Mouse (Mus musculus): ENCODE data around the gene Thbs2. TPM values are rescaled to one million over a fixed set of nuclear protein-coding genes. Genes with fewer than 3 reads are reported as not detected.
"Not testable (repeated sequence)": the region's sequence is repeated elsewhere in the genome, so short reads cannot be mapped to it uniquely, and the experiment has no call there.

Thbs2 gene
- total and polyA plus RNA-seq, 2 experiments = 0.92 to 2.1 TPM

DNA sequence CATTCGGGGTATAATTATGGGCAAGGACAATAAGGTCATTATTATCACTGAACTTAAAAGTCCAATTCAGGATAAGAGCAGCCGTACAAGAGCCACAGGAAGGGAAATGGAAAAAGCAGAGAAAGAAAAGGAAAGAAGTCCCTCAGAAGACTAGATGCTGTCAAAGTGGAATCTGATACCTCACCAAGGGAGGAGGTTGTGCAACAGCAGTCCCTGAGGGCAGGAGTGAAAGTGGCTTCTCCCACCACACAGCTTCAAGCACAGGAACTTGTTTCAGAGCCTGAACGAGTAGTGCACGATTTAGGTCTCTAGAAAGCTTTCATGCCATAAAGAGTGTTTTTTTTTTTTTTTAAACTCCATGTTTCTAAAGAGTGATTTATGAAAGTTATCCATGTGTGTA, 65.1 kb downstream of the Thbs2 start:
- Histone ChIP-seq H3K36me3 (ENCODE audit: control insufficient read depth, insufficient read depth, low read length) (no peaks in the 10 kb centered on the region), H3K27me3 (ENCODE audit: control insufficient read depth, insufficient read depth, low read length) (no peaks in the 10 kb centered on the region), H3K27ac (replicated peaks; ENCODE audit: insufficient read depth, low read depth, low read length) (no peak overlapping the region), H3K4me3 (ENCODE audit: insufficient read depth, low read depth, low read length) (no peak overlapping the region), H3K9ac (ENCODE audit: low read depth, low read length) (no peak overlapping the region), H3K79me2 (ENCODE audit: control insufficient read depth, insufficient read depth, low read length) (no peaks in the 10 kb centered on the region), H3K4me1 (ENCODE audit: control insufficient read depth, insufficient read depth, low read length) (no peaks in the 10 kb centered on the region)
- WGBS = 68% methylated on average over 4 of the region's 4 CpGs
- TF ChIP-seq CTCF (IDR thresholded peaks at IDR 0.05; ENCODE audit: low read depth, low read length) (no peak), POLR2A (IDR thresholded peaks at IDR 0.05; ENCODE audit: extremely low read depth, insufficient read depth, low read length) (no peak)
- no peak for DNase-seq (ENCODE audit: extremely low read depth, low read depth, low spot score)

DNA sequence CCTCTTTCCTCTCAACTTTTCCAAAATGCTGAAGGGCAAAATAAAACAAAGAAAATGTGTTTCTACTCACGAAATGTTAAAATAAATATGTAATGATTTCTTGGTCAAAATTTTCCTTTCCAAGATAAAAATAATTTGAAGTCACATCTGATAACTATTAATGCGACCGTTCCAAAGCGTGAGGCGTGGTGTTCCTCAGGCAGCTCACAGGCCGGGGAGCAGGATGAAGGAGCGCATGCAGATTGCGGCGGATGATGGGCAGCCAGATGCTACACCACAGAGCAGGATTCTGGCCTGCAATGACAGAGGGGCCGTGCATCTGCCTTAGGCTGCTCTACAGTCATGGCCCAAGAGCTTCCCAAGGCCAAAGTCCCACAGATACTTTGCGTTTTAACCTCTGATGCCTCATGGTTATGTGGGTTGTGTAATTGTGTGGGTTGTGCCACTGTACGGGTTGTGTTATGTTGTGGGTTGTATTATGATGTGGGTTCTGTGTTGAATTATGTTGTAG, 66.2 kb downstream of the Thbs2 start:
- no peaks in the 10 kb centered on the region for H3K27me3 ChIP-seq (ENCODE audit: control insufficient read depth, insufficient read depth, low read length)
- H3K79me2 ChIP-seq (ENCODE audit: control insufficient read depth, insufficient read depth, low read length) = no peaks in the 10 kb centered on the region
- H3K36me3 ChIP-seq (ENCODE audit: control insufficient read depth, insufficient read depth, low read length) = no peaks in the 10 kb centered on the region
- TF ChIP-seq CTCF (IDR thresholded peaks at IDR 0.05; ENCODE audit: low read depth, low read length) (no peak), POLR2A (IDR thresholded peaks at IDR 0.05; ENCODE audit: extremely low read depth, insufficient read depth, low read length) (no peak)
- no peaks in the 10 kb centered on the region for H3K4me1 ChIP-seq (ENCODE audit: control insufficient read depth, insufficient read depth, low read length)
- H3K27ac ChIP-seq (replicated peaks; ENCODE audit: insufficient read depth, low read depth, low read length) = no peak overlapping the region
- WGBS = 86% methylated on average over 12 of the region's 12 CpGs
- no peak overlapping the region for H3K4me3 ChIP-seq (ENCODE audit: insufficient read depth, low read depth, low read length)
- H3K9ac ChIP-seq (ENCODE audit: low read depth, low read length) = no peak overlapping the region
- no peak for DNase-seq (ENCODE audit: extremely low read depth, low read depth, low spot score)

DNA sequence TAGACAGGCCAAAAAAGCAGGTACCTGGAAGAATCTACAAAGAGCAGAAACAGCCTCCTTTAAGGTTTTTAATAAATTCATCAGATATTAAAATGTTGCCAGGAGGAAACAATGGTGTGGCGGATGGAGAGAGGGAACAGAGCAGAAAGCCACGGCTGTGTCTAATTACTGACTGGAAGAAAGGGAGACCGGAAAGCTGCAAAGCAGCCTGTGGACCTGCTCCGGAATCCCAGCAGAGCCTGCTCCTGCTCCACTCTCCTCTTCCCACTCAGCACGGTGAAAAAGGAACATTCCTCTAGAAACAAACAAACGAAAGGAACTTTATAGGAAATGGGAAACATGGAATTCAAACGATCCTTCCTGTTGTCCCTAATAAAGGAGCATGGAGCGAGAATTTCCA, 69.6 kb downstream of the Thbs2 start:
- Histone ChIP-seq H3K79me2 (ENCODE audit: control insufficient read depth, insufficient read depth, low read length) (no peaks in the 10 kb centered on the region), H3K27me3 (ENCODE audit: control insufficient read depth, insufficient read depth, low read length) (no peaks in the 10 kb centered on the region), H3K4me1 (ENCODE audit: control insufficient read depth, insufficient read depth, low read length) (no peaks in the 10 kb centered on the region), H3K36me3 (ENCODE audit: control insufficient read depth, insufficient read depth, low read length) (no peaks in the 10 kb centered on the region), H3K27ac (replicated peaks; ENCODE audit: insufficient read depth, low read depth, low read length) (no peak overlapping the region), H3K4me3 (ENCODE audit: insufficient read depth, low read depth, low read length) (no peak overlapping the region), H3K9ac (ENCODE audit: low read depth, low read length) (no peak overlapping the region)
- WGBS = 46% methylated on average over 8 of the region's 8 CpGs
- DNase-seq (ENCODE audit: extremely low read depth, low read depth, low spot score) = no peak
- TF ChIP-seq CTCF (IDR thresholded peaks at IDR 0.05; ENCODE audit: low read depth, low read length) (no peak), POLR2A (IDR thresholded peaks at IDR 0.05; ENCODE audit: extremely low read depth, insufficient read depth, low read length) (no peak)

DNA sequence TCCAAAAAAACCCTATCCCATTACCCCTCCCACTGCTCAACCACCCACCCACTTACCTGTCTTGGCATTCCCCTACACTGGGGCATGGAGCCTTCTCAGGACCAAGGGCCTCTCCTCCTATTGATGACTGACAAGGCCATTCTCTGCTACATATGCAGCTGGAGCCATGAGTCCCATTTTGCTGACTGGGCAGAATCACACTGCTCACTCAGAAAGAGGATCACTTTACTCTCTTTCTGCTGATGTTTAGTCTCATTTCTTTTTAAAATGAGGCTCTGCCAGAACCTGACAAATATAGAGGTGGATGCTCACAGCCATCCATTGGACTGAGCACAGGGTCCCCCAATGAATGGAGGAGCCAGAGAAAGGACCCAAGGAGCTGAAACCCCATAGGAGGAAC, 73.0 kb downstream of the Thbs2 start:
- H3K4me1 ChIP-seq (ENCODE audit: control insufficient read depth, insufficient read depth, low read length); H3K27ac ChIP-seq (replicated peaks; ENCODE audit: insufficient read depth, low read depth, low read length); H3K79me2 ChIP-seq (ENCODE audit: control insufficient read depth, insufficient read depth, low read length); H3K36me3 ChIP-seq (ENCODE audit: control insufficient read depth, insufficient read depth, low read length); H3K9ac ChIP-seq (ENCODE audit: low read depth, low read length); H3K4me3 ChIP-seq (ENCODE audit: insufficient read depth, low read depth, low read length); H3K27me3 ChIP-seq (ENCODE audit: control insufficient read depth, insufficient read depth, low read length); DNase-seq (ENCODE audit: extremely low read depth, low read depth, low spot score): not testable (repeated sequence)

DNA sequence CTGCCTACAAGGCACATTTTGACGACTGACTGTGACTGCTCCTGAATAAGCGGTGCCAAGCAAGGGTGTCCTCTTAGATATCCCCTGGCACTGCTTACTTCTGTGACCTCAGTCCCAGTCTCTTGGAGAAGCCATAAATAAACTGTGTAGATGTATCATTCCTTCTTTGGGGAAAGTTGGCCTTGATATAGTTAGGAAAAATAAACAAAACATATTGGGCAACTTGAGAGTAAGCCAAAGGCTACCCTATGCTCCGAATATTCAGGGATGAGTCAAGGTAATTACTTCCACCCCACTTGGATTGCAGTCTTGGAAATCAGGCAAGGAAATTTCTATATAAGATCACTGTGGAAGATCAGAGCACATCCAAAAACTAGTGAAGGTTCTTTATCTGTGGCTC, 74.0 kb downstream of the Thbs2 start:
- TF ChIP-seq POLR2A (IDR thresholded peaks at IDR 0.05; ENCODE audit: extremely low read depth, insufficient read depth, low read length) = no peak
- H3K27me3 ChIP-seq (ENCODE audit: control insufficient read depth, insufficient read depth, low read length) = no peaks in the 10 kb centered on the region
- H3K9ac ChIP-seq (ENCODE audit: low read depth, low read length) = no peak overlapping the region
- H3K4me3 ChIP-seq (ENCODE audit: insufficient read depth, low read depth, low read length) = no peak overlapping the region
- H3K79me2 ChIP-seq (ENCODE audit: control insufficient read depth, insufficient read depth, low read length) = no peaks in the 10 kb centered on the region
- 77% methylated on average over 3 of the region's 3 CpGs for WGBS
- no peak for DNase-seq (ENCODE audit: extremely low read depth, low read depth, low spot score)
- no peaks in the 10 kb centered on the region; the same call in 1 of the 2 replicates for H3K4me1 ChIP-seq (ENCODE audit: control insufficient read depth, insufficient read depth, low read length)
- H3K36me3 ChIP-seq (ENCODE audit: control insufficient read depth, insufficient read depth, low read length) = no peaks in the 10 kb centered on the region
- no peak overlapping the region for H3K27ac ChIP-seq (replicated peaks; ENCODE audit: insufficient read depth, low read depth, low read length)

DNA sequence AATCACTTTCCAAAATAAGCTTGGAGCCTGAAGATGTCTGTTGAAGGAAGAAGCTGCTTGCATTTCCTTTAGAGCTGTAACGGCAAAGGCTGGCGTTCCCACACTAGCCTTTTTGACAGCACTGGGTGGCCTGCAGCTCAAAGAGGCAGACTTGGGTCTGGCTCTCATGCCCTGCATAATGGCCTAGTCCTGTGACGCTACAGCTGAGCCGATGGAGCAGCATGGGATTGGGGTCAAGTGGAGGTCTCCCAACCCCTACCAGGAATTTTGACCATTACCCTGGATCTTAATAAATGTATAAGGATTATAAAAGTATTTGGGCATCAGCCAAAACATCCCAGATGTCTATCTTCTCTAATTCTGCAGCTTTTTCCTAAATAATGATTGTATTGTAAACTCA, 75.0 kb downstream of the Thbs2 start:
- TF ChIP-seq CTCF (IDR thresholded peaks at IDR 0.05; ENCODE audit: low read depth, low read length) (no peak), POLR2A (IDR thresholded peaks at IDR 0.05; ENCODE audit: extremely low read depth, insufficient read depth, low read length) (no peak)
- no peaks in the 10 kb centered on the region; the same call in 1 of the 2 replicates for H3K4me1 ChIP-seq (ENCODE audit: control insufficient read depth, insufficient read depth, low read length)
- 88% methylated on average over 4 of the region's 4 CpGs for WGBS

More for the DNA sequence above, 75.0 kb downstream of the Thbs2 start:
- H3K9ac ChIP-seq (ENCODE audit: low read depth, low read length) = no peak overlapping the region
- no peaks in the 10 kb centered on the region for H3K27me3 ChIP-seq (ENCODE audit: control insufficient read depth, insufficient read depth, low read length)
- H3K27ac ChIP-seq (replicated peaks; ENCODE audit: insufficient read depth, low read depth, low read length) = no peak overlapping the region
- DNase-seq (ENCODE audit: extremely low read depth, low read depth, low spot score) = no peak
- H3K36me3 ChIP-seq (ENCODE audit: control insufficient read depth, insufficient read depth, low read length) = no peaks in the 10 kb centered on the region
- H3K4me3 ChIP-seq (ENCODE audit: insufficient read depth, low read depth, low read length) = no peak overlapping the region
- H3K79me2 ChIP-seq (ENCODE audit: control insufficient read depth, insufficient read depth, low read length) = no peaks in the 10 kb centered on the region

Other genes starting within 250 kb of the Thbs2 start
- 0.74 and 0.87 TPM in 2 replicates for gene Wdr27, start 248.9 kb upstream of the Thbs2 start, total RNA-seq (2014; rRNA removed)
- 1.4 and 2.3 TPM in 2 replicates for gene Wdr27, start 248.9 kb upstream of the Thbs2 start, polyA plus RNA-seq (2012; rRNA removed)
- 18.5 and 21.1 TPM in 2 replicates for gene 1600012H06Rik, start 248.9 kb upstream of the Thbs2 start, total RNA-seq (2014; rRNA removed)
- 16.7 and 17.4 TPM in 2 replicates for gene 1600012H06Rik, start 248.9 kb upstream of the Thbs2 start, polyA plus RNA-seq (2012; rRNA removed)

All from liver, adult 2 months (tissue).